Mouse (Mus musculus) layer of hippocampus, adult 9-11 months (tissue): ENCODE data around the gene Muc20.

Experiments
- DNase-seq: peaks from one replicate; pipeline ENCODE4 v3.0.0; 2022

Gene Muc20

DNA sequence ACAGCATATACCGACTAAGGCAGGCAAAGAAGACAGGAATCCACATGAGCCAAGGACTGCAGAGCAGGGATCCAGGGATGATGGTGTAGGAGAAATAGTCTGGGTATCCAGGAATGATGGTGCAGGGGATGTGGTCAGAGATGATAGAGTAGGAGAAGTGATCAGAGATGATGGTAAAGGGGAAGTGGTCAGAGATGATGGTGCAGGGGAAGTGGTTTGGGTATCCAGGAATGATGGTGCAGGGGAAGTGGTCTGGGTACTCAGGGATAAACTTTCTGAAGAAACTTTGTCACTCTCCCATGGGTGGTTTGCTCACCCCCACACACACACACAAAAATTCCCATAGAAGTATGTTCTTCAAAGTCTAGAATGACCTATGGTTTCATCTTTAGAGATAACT is 2.1 kb downstream of the Muc20 start:
- DNase-seq: no peak

DNA sequence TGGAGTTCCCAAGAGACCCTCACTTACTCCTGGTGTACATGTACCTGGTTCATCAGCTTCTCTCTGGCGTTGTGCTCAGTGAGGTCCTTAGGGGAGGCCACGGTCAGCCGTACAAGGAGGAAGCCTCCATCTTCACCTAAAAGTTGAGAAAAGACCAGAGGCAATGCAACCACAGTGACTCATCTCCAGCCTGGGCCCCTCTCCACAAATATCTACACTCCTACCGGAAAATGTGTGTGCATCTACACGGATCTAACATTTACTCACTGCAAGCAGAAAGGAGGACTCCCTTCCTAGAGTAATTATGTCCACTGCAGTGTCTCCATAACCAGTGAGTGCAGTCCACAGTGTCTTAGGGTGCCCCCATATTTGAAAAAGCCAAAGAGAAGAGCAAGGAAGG is 7.2 kb downstream of the Muc20 start:
- no peak for DNase-seq

DNA sequence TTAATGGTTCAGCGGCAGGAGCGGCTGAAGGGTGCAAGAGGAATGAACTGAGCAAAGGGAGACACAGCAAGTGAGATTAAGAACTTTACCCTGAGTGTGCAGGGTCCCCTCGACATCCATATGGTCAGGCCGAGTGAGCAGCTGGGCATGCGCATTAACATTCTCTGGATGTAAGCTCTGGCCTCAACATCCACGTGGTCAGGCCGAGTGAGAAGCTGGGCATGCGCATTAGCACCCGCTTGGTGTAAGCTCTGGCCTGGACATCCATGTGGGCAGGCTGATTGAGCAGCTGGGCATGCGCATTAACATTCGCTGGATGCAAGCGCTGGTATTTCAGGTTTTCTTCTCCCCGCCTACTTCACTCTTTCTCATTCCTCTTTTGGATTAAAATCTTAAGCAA is 12.4 kb downstream of the Muc20 start:
- DNase-seq: peak; percentile 53

DNA sequence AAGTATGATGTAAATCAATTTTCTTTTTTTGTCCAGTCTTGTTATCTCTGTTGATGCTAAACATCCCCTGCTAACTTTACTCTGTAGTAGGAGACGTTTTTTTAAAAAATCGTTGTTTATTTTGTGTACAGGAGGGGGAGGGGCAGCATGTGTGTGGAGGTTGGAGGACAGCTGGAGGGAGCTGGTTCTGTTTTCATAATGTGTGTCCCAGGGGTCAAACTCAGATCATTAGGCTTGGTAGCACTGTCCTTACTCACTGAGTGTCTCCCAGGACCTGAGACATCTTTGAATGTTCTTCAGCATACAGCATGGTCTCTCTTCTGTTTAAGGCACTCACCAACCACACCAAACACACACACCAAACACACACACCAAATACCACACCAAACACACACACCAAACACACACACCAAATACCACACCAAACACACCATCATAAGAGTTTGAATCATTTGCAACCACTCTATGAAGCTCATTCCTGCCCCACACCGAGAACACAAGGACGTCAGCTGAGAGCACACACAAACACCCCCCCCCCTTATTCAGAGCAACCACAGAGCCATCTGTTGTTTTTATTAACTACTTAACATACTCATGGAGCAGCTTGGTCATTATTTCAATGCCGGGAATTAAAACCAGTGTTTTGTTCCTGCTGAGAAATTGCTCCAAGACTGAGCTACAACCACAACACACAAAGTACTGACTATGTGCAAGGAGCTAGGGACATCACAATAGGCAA is 13.7 kb downstream of the Muc20 start:
- DNase-seq: no peak

DNA sequence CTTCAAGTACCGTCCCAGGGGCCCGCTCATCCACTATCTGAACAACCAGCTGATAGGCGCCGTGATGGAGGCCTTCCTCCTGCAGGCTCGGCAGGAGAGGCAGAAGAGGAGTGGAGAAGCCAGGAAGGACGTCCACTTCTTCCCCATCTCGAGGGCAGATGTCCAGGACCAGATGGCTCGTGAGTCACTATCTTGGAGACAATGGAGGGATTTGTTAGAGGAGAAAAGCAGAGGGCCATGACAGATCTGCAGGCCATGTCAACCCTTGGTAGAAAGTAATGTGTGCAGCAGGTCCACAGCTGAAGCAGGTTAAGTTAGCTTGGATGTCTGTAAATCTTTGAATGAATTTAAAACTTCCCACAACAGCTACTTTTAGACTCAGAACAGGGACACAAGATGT is 18.3 kb downstream of the Muc20 start:
- DNase-seq: no peak

DNA sequence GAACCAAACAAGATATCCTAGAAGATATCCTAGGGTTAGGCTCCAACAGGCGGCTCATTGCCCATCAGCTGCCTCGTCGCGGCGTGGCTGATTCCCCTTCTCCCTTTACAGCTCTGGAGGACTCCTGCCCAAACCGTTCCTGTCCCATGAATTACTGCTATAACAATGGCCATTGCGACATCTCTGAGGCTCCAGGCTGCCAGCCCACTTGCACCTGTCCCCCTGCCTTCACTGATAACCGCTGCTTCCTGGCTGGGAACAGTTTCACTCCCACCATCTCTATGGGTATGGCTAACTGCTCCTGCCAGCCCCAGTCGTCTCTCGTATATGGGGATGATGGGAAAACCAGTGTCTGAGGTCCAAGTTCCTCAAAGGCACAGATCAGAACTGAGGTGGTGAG is 20.6 kb downstream of the Muc20 start:
- no peak for DNase-seq

DNA sequence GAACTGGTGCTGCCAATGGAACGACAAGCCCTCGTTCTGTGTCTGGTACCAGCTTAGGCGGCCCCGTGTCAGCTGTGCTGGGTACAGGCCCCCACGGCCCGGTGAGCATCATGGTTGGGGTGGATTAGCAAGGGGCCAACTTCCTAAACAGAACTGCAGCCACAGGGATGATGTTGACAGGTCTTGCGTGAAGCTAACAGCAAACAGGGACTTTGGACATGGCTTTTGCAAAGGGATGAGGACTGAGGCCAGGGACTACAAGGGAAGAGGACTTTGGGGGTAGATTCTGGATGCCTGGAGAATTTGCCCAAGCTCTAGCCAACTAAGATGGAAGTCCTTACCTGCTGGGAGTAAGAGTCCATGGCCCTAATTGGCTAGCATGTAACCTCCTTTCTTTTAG is 30.3 kb downstream of the Muc20 start:
- DNase-seq: no peak

DNA sequence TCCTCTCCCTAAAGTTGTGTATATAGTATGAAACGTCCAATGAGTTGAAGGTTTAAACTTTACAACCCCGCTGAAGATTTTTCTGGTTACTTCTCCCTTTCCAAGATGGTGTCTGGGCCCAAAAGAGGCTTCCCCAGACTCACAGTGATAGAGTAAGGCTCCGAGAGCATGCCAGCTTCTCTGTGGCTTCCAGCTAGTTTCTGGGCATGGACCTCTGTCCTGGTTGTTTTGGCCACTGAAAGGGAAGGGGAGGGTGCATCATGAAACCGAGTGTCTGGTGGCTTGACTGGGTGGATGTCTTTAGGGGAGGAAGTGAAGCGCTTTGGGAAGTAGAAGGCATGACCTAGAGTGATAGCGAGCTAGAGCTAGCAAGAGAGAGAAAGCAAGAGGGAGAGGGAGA is 32.3 kb downstream of the Muc20 start:
- DNase-seq: no peak

DNA sequence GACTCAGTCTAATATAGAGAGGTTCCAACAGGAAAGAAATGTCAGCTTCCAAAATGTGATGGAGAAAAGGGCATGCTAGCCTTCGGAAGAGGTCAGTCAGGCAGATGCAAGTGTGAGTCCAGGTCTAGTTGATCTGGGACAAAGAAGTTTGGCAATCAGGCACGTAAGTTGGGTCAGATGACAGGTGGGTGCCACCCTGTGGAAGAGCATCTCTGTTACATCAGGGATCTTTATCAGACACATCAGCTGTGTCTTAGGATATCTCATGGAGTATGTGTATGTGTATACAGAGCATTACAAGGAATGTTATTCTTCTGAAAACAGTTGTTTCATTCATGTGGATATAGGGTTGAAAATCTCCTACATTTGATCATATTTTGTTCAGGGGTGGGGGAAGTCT is 32.7 kb downstream of the Muc20 start:
- DNase-seq: no peak

DNA sequence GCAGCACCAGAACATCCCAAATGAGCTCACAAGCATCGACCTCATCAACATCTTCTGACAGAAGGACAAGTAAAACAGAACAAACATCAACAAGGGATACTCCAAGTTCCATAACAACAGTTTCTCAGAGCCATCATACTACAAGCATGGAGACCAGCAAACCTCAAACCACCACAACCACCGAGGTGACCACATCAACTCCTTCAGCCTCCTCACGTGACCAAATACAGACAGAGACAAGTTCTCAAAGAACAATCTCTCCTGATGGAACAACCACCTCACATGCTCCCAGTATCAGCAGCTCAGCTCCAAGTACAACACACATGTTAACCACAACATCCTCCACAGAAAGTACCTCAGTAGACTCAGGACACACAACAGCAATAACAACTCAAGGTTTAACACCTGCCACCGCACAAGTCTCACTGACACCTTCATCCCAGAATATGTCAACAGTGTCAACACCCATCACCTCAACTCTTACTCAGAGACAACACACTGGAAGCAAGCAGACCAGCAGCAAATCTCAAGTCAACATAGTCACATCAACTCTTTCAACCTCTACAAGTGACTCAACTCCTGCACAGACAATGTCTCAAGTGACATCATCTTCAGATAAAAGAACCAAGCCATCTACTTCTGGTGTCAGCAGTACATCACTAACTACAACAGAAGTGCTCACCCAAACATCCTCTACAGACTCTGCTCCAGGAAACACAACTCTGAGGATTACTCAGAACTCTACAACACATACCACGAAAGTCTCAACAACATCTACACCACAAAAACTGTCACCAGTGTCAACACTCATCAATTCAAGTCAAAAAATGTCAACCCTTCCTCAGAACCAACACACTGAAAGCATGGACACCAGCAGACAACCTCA is 46.8 kb downstream of the Muc20 start:
- DNase-seq: no peak

DNA sequence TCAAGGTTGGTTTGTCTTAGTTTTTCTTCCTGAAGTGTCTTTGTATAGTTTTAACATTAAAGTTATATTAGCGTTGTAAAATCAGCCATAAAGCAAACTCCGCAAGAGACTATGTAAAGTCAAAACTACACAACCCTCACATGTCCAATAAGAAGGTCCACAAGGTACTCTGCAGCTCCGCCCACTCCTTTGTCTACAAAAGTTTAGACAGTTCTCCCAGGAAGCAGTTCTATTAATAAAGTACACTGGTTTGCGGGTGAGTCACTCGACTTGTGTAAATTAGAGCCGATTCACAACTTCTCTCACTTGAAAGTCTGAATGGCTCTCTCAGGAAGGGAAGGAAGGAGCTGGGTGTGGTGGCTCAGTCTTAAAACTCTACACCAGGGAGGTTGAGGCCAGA is 51.4 kb downstream of the Muc20 start:
- DNase-seq: no peak

DNA sequence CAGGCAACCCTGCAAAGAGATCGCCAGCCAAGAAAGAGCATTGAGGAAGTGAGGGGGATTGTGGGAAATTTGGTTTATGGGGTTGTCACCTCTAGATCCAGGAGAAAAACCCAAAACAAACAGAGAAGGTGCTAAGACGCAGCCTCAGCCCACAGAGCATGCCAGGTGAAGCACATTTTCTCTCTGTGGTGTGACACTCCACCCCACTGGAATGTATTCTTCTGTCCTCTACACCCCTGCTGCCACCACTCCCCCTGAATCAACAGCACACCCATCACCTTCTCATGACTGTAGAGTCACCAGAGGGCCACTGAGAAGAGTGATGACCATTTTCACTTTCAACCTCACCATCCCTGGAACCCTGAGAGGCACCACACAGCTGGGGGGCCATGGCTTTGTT is 54.5 kb downstream of the Muc20 start:
- DNase-seq: no peak

DNA sequence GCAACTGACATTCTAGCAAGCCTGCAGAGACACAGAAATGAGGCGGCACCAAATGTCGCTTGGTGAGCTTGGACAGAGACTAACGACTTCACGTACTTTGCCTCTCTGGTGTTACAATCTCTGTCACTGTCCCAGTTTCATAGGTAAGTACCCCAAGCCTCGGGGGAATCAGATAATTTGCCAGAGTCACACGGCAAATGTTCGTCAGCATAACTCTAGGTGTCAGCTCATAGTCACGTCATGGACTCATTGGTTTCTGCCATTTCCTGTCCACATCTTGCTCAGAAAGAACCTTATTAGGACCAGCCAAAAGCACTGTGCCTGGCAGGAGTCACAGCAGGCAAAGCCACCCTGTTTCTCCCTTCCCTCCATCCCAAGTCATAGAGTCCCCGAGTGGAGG is 55.9 kb downstream of the Muc20 start:
- no peak for DNase-seq

DNA sequence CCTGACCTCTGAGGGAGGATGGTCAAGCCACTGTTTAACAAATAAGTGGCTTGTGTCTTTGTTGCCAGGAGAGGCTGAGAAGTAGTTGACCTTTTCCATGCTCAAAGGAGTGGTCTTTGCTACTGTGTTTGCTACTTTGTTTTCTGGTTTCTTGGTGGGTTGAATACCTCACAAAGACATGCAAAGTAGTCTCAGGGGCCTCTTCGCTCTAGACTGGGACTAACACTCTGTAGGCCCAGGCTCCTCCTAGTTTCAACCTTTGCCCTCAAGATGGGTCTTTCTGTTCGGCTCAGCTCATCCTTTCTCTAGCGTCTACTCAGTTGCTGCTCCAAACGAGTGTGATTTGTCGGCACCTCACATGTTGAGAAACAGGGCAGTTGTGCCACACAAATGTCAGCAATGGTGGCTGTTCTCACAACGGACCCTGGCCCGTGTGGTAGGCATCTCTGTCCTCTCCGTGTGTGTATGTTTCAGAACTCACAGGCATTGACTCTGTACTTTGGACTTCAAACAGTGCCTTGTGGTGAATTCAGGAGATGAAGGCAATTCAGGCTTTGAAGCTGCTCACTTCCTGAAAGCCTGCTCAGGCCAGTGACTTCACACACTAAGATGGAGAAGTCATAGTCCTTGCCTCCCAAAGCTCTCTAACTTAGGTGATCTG is 57.1 kb downstream of the Muc20 start:
- no peak for DNase-seq

DNA sequence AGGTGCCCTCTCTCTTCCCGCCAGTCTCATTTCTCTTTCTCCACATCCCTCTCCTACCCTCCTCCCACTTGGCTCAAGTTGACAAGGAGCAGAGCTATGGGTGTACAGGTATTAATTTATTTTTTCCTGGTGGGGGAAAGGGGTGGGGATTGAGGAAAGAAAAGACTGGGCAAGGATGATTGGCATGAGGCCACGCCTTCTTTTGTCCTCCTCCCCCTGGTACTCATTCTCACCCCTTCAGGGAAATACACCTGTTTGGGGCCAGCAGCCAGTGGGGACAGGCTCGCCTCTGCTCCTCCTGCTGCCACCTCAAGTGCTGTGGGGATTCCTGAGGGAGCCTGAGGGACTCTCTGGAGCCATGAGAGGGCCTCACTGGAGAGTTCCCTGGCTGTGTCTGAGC is 61.2 kb downstream of the Muc20 start:
- no peak for DNase-seq

DNA sequence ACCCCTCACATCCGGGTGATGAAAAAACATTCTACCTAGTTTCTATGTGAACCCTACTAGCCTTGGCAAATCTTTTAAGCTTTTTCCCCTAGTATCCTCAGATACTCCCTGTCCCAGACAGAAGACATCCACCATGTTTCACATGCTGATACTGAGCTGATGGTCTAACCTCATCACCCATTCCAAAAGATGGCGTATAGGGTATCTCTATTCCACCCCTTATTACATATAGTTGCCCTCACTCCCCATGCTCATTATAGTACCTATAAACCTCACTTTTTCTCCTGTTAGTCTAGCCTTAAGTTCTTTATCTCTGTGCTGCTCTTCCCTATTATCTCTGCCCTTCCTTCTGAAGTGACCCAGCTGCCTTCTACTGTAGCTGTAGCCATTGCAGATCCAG is 61.6 kb downstream of the Muc20 start, which contains the start of gene Muc4:
Gene Muc4 (plus strand): TSS at position 301 of the 400 bp plus-strand sequence.
- DNase-seq: no peak

DNA sequence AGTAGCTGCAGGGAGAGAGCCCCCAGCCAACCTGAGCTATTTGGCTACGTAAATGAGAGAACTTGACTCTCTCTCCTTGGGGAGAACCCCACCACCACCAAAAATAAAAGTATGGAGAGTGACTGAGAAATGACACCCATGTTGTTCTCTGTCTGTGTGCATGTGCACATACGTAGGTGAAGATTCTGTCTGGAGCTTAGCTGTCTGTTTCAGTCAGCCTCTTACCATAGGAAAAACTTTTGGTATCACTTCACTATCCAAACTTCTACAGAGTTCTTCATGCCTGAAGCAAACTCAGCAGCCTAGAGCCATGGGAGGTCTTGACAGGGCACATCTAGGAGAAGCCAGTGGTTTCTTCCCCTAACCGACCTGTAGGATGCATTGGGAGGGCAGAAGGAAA is 64.0 kb downstream of the Muc20 start:
- no peak for DNase-seq

DNA sequence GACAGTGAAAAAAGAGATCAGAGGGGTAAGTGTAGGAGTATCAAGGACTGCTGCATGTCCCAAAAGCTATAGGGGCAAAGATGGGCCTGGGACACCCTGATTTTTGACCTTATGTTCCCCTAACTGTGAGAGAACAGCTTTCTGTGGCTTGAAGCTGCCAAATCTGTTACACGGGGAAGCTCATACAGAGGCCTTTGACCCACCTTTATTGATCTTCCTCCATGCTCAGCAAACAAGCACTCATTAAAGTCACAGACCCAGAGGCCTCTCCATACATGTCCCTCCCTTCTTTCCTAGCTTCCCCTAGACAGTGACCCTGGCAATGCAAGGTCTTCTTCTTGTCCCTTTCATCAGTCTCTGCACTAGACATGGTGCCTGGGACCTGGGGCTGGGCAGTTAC is 68.5 kb downstream of the Muc20 start:
- DNase-seq: no peak

DNA sequence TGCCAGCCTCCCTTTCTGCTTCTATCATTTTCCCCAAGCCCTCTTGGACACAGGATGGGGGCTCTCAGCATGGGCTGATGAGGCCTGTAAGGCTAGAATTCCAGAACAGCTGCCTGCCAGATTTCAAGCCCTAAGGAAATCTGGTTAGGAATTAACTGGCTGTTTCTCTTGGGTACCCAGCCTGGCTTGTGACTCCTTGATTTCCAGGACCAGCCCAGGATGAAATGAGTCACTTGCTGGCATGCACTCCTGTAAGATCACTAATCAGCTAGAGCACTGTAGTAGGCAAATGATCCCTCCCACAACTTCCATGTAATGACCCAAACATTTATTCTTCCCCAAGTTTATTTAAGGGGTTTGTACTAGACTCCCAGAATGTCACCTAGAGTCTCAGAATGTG is 69.0 kb downstream of the Muc20 start:
- no peak for DNase-seq
